Mouse (Mus musculus) 416B (cell line): ENCODE data around the gene Gm10428.

Source experiments
- DNase-seq: peaks from one replicate; pipeline ENCODE4 v3.0.0; 2011; ENCODE audit warnings: low read depth

Gene Gm10428

DNA sequence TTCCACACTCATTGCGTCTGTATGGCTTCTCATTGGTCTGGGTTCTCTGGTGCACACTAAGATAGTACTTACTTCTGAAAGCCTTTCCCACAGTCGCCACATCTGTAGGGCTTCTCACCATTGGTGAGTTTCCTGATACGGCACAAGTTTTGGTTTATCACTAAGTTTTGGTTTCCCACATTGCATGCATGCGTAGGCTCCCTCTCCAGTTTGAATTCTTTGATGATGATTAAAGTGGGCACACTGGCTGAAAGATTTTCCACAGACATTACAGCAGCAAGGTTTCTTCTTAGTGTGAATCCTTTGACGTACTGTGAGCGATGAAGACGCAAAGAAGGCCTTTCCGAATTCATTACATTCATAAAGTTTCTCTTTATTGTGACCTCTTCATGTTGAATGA lies at the start of gene Gm10428:
Gm10428 (plus strand) TSS at position 321 of the 400 bp plus-strand sequence.
- no peak for DNase-seq

DNA sequence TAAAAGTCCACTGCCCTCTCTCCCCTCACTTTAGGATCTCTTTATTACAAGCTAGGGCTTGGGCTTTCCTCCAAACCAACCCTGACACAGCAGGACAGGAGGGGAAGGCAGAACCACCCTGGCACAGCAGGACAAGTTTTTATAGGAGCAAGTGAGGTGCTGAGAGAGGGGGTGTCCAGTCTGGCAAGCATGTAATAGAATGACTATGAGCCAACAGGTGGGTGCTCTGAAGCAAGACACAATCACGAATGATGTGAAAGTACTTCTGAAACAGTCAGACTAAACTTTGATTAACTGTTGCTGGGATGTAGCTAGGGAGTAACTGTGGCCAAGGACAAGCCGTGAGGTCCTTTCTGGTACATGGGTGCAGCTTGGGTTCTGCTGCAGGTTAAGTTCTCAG lies 46.8 kb upstream of the Gm10428 start:
- DNase-seq: no peak

DNA sequence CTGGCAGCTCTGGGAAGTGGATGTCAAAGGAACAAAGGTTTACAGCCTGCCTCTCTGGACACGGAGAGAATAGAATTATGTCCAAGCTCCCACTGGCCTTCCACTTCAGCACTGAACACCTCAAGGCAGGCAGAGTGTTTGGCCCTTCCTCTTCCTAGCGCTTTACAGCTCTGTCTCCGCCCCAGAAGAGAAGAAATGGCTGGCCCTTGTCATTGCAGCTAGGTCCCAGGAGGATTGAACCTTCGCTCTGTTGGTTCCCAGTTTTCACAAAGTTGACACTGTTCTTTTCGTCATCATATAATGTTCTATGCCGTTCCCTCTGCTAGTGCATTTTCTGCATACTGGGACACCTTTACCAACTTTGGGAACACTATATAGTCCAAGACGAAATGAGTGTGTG lies 44.6 kb upstream of the Gm10428 start:
- no peak for DNase-seq

DNA sequence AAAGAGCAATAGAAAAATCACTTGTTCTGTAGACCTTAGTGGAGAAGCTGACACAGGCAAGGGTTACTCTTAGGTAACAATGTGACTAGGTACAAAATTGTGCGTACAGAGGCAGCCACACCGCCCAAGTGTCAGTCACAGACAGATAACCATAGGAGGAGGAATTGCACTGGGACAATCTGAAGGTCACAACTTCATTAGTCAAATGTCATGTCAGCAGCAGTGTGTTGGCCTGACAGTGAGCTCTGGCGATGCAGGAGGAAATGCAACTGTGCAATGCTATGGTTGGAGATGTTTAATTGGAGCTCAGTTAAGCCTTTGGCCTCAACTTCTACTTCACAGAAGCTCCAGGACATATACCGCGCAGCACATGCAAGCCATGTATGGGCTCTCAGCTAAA lies 42.2 kb upstream of the Gm10428 start:
- no peak for DNase-seq

DNA sequence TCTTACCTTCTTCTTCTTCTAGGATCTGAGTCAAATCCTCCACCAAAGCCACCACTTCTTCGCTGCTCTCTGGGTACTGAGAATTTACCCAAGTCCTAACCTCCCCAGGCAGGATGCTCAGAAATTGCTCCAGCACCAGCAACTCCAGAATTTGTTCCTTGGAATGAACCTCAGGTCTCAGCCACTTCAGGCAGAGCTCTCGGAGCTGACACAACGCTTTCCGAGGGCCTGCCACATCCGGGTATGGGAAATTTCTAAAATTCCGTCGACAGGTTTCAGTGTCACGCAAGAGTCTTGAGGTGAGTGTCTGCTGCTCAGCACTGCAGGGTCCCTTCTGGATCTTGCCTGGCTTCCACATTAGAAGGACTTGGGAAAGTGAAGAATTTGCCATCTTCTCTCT lies 24.6 kb upstream of the Gm10428 start:
- DNase-seq: no peak

GRCm38 (mm10) chr11:62731311-62732021 lies 21.4 kb upstream of the Gm10428 start, which contains the start of gene Zfp287:
Zfp287 (minus strand) TSS chr11:62731905.
- DNase-seq: no peak

- DNase-seq: no peak
These were observed 20.9 kb upstream of the Gm10428 start for GRCm38 (mm10) chr11:62732022-62732387.

GRCm38 (mm10) chr11:62732665-62733064 lies 20.2 kb upstream of the Gm10428 start:
- peak; percentile 65 for DNase-seq

DNA sequence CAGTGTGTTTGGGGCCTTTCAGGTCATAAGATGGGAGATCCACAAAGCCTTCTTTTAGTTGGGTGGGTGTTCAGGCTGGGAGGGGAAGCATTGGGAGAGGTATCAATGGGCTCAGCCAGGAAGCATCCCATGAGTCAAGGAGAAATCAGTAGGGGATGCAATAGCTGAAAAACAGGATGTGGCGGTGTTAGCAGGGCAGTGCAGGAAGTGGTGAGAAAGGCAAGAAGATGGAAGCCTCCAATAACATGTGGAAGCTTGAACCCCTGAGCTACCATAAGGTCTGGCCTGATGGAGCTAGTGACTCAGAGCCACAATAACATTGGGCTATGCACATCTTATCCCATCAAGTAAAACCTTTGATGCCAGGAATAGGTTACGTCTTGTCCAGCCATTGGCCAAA lies 11.7 kb upstream of the Gm10428 start:
- peak; percentile 84 for DNase-seq

GRCm38 (mm10) chr11:62742261-62742957 lies 10.5 kb upstream of the Gm10428 start:
- DNase-seq: no peak

- peak; percentile 82 for DNase-seq
These were observed 8.8 kb upstream of the Gm10428 start for GRCm38 (mm10) chr11:62744103-62744502.

DNA sequence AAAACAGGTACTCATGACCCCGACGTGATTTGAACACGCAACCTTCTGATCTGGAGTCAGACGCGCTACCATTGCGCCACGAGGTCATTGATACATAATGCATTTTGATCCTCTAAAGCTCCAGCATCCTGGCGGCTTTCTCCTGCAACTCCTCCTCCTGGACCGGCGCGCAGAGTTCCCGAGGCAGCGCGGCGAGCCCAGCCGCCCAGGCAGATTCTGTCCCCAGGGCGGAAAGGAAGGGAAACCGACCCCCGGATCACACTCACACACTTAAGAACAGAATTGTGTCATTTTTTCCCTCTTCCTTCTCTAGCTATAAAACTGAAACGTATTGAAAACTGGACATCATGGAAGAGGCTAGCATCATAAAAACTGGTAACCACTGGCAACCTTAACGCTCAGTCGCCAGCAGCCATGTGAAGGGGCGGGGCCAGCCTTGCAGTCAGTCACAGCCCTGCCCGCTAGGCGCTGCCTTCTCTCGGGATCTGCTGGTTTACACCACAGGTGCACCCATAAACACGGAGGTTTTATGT lies 6.8 kb upstream of the Gm10428 start:
- DNase-seq: no peak

GRCm38 (mm10) chr11:62747227-62747626 lies 5.7 kb upstream of the Gm10428 start:
- no peak for DNase-seq

- no peak for DNase-seq
These were observed 4.8 kb upstream of the Gm10428 start for GRCm38 (mm10) chr11:62748062-62748461.

- peak; percentile 60 for DNase-seq
These were observed 3.5 kb upstream of the Gm10428 start for GRCm38 (mm10) chr11:62749445-62749844.

DNA sequence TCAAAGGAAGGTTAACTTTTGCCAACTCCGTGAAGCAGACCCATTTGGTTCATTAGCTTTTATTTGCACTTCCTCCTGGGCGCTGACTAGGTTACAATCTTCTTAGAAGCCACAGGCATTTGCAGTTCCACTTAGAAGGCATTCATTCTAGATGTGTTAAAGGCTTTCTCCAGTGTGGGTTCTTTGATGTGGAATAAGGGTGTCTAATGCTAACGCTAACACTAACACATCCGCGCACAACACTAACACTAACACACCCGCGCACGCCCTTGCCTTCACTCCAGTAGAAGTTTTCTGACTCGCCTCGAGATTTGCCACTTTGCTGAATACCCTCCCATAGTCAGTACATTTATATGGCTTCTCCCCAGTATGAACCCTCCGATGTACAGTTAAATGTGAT lies 709 bp upstream of the Gm10428 start:
- no peak for DNase-seq

DNA sequence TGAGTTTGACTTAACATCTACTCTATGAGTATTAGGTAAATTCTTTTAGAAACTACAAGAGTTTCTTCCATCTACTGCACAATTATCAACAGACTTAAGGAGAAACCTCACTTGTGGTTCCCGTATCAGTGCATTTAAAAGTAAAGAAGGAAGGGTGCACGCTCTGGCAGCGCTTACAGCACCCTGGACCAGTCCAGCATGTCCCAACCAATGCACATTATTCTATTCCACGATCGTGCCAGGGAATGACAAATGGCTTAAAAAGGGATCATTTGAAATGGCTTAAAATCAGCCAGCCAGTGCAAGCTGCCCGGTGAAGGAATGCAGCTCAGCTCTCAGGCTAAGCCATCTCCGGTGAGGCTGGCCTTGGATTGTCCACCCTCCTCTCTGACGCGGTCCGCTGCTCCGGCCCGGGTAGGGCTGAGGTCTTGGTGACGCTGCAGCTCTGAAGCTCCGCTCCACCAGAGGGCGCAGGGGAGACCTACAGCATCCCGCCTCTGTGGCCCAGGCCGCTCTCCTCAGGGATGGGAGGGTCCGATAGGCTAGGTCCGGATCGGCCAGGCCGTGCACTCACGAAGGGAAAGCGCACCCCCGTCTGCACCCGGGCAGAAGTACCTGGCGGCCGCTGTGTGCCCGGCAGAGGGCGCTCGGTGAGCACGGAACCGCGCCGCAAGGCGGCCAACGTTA lies 3.7 kb downstream of the Gm10428 start:
- DNase-seq: peak; percentile 97

GRCm38 (mm10) chr11:62757143-62757507 lies 4.2 kb downstream of the Gm10428 start:
- no peak for DNase-seq

- no peak for DNase-seq
These were observed 5.0 kb downstream of the Gm10428 start for GRCm38 (mm10) chr11:62757906-62758305.

DNA sequence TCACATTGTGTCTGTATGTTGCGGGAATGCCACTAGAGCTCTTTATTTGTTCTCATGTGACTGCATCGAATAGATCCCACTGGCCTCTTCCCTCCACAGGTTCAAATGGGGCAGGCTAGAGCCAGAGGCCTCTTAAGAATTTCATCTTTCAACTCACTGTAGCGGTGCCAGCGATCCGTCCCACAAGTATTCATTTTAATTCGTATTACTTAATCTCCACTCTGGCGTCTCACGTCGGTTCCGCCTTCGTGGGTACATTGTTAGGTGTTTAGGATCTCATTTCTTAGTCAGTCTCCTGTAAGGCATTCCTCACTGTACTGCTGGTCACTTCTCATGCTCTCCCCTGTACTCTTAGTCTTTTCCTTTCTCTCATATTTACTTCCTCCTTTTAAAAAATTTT lies 5.6 kb downstream of the Gm10428 start:
- no peak for DNase-seq

DNA sequence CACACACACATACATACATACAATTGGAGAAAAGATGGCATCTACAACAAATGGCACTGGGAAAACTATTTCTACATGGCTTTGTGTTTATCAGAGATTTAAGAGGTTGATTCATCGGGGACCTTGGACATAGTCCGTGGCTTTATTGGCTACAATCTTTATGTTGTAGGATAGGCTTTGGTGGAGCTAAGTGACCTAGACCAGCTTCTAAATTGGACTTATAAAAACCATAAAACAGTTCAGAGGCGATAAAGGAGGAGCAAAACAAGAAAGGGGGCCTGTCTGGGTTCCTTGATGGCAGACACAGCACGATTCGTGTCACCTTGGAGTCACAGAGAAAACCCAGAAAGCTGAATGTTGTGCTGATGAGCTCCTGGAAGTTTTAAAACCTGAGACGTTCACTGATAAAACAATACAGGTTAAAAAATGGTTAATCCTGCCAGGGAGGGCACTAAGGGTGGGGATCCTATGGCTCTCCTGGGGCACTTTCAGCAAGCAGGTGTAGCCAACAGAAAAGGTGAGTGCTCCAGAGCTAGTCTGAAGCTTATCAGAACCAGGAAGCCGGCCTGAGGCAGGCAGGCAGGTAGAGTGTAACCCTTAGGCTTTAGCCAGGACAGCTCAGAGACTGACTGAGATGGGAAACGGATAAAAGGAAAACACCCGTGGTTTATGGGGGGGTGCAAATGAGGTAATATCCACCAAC lies 8.0 kb downstream of the Gm10428 start:
- no peak for DNase-seq

DNA sequence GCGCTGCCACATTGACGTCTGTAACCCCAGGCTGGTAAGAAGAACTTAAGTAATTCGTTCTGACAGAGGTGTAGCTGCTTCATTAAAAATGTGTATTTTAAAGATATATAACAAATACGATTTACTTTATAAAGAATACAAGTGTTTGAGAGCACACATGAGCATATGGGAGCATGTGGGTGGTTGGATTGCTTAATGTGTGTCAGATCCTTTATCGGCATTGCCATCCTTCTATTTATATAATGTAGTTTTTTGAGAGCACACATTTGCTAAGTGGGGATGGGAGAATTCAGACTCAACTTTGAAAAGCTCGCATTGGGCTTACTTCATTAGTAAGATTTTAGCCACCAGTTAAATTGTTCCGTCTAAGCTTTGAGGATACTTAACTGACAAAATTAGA lies 23.6 kb downstream of the Gm10428 start:
- no peak for DNase-seq
